Mouse (Mus musculus) heart, embryonic 14.5 days (tissue): ENCODE results near the gene Parn. TPM values are rescaled to one million over a fixed set of nuclear protein-coding genes. Genes with fewer than 3 reads are reported as not detected.
A peak's percentile ranks its signal among the peaks of the same experiment; 100 is the strongest.

ENCODE experiments used
- ATAC-seq: fragments of 200-750 bp; cut with Nextera tagmentation; 2 replicates; pipeline ENCODE4 v1.8.0; 2017; ENCODE audit warnings: low read depth, moderate TSS enrichment; ENCODE audit not compliant: insufficient number of reproducible peaks, insufficient read depth, low FRiP score
- H3K27ac ChIP-seq, 2 experiments: fragments of 200-500 bp in 1 of 2; fragments of 300-500 bp in 1 of 2; sonication (generic) in 1 of 2; replicated peaks in 1 of 2; 2 replicates each; pipeline ENCODE4 v1.5.1; 2012 to 2014; ENCODE audit warnings: low read depth in 2 of 2, low read length in 2 of 2, control low read depth in 1 of 2, mild to moderate bottlenecking in 1 of 2, mixed read lengths in 1 of 2; ENCODE audit not compliant: control insufficient read depth in 1 of 2, insufficient read depth in 1 of 2
- H3K27me3 ChIP-seq: fragments of 300-500 bp; sonication (generic); 2 replicates; pipeline ENCODE4 v1.6.1; 2014; ENCODE audit warnings: mild to moderate bottlenecking, low read length, control low read depth; ENCODE audit not compliant: control insufficient read depth, insufficient read depth
- H3K36me3 ChIP-seq: fragments of 300-500 bp; sonication (generic); 2 replicates; pipeline ENCODE4 v1.6.1; 2014; ENCODE audit warnings: mild to moderate bottlenecking, control low read depth, low read length, mixed read lengths; ENCODE audit not compliant: control insufficient read depth, insufficient read depth
- H3K4me1 ChIP-seq, 2 experiments: fragments of 200-500 bp in 1 of 2; fragments of 300-500 bp in 1 of 2; sonication (generic) in 1 of 2; 2 replicates each; pipeline ENCODE4 v1.6.1; 2012 to 2014; ENCODE audit warnings: low read length in 2 of 2, control low read depth in 1 of 2, mixed read lengths in 1 of 2; ENCODE audit not compliant: control insufficient read depth in 2 of 2, insufficient read depth in 2 of 2
- H3K4me2 ChIP-seq: fragments of 300-500 bp; sonication (generic); 2 replicates; pipeline ENCODE4 v1.6.1; 2014; ENCODE audit warnings: mild to moderate bottlenecking, low read length
- H3K4me3 ChIP-seq, 2 experiments: fragments of 200-500 bp in 1 of 2; fragments of 300-500 bp in 1 of 2; sonication (generic) in 1 of 2; 2 replicates each; pipeline ENCODE4 v1.5.1; 2012 to 2014; ENCODE audit warnings: low read length in 2 of 2, mild to moderate bottlenecking in 2 of 2, control low read depth in 1 of 2, low read depth in 1 of 2, moderate library complexity in 1 of 2; ENCODE audit not compliant: control insufficient read depth in 1 of 2, insufficient read depth in 1 of 2
- H3K9ac ChIP-seq: fragments of 300-500 bp; sonication (generic); 2 replicates; pipeline ENCODE4 v1.6.1; 2014; ENCODE audit warnings: mild to moderate bottlenecking, low read length
- H3K9me3 ChIP-seq: fragments of 300-500 bp; sonication (generic); 2 replicates; pipeline ENCODE4 v1.6.1; 2016; ENCODE audit warnings: low read length, control low read depth; ENCODE audit not compliant: control insufficient read depth
- WGBS: fragments of 180-500 bp; shearing (Covaris S2); extraction: QIAGEN DNeasy Blood & Tissue Kit; methylation state at CpG from one replicate; pipeline ENCODE4 v1.1.7; 2014; 5-methylcytosine and 5-hydroxymethylcytosine counted together
- polyA plus RNA-seq: library from polyadenylated mRNA; unstranded; fragments of >200 nt; fragmentation: Nextera tagmentation; extraction: Ambion mirVana; gene quantifications from 2 replicates; pipeline ENCODE4 v1.2.1, GENCODE M21; 2014

The Parn gene
- polyA plus RNA-seq, 1 experiment from 2014 or later = 28.2 TPM

DNA sequence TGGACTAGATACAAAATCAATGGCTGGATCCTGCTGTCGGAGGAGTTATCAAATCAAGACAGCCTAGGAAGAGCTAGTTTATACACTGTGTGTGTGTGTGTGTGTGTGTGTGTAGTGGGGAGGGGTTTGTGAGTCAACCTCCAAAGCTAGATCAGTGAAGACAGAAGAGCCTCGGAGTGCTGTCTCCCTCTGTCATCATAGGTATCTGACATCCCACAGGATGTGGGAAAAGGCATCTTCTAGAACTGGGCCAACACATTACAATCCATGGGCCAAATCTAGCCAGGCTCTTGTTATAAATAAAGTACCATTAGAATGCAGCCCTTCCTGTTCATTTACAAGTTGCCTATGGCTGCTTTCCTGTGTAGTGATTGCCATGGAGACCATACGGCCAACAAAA, 163.5 kb downstream of the Parn start:
- Histone ChIP-seq H3K27me3 (no peaks in the 10 kb centered on the region), H3K9ac (no peak overlapping the region), H3K4me3 (no peak overlapping the region), H3K4me2 (no peak overlapping the region), H3K4me1 (0 out of 4 replicates have a peak, but pooled peaks cover 0 to 3% of the 10 kb centered on the region in 2 experiments), H3K36me3 (no peaks in the 10 kb centered on the region), H3K27ac (no peak overlapping the region), H3K9me3 (no peaks in the 10 kb centered on the region)
- WGBS = 79% methylated on average over 3 of the region's 3 CpGs
- no peak for ATAC-seq

DNA sequence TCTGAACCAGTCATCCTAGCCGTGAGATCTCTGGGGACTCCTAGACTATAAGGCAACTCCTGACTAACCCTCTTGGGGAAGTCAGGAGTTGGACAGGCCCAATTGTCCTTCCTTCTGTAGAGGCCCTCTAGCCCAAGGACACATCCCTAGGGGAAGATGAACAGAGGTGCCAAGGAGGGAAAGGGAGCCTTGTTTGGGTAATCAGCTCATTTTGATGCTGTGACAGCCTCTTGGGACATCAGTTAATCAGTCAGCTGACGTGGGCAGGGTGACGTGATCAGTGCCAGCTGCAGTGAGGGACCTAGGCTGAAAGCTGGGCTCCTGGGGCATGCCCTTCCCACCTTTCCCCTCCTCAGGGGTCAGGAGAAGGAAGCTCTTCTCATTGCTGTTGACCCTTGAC, 169.0 kb downstream of the Parn start:
- H3K27ac ChIP-seq = no peak overlapping the region
- no peak for ATAC-seq
- H3K27me3 ChIP-seq = no peaks in the 10 kb centered on the region
- H3K9me3 ChIP-seq = no peaks in the 10 kb centered on the region
- H3K36me3 ChIP-seq = no peaks in the 10 kb centered on the region
- H3K4me3 ChIP-seq = no peak overlapping the region
- no peak overlapping the region for H3K4me2 ChIP-seq
- H3K9ac ChIP-seq = no peak overlapping the region
- 74% methylated on average over 3 of the region's 3 CpGs for WGBS
- H3K4me1 ChIP-seq = peaks cover 3% of the 10 kb centered on the region in 2 experiments; a peak in 2 of 4 replicates

DNA sequence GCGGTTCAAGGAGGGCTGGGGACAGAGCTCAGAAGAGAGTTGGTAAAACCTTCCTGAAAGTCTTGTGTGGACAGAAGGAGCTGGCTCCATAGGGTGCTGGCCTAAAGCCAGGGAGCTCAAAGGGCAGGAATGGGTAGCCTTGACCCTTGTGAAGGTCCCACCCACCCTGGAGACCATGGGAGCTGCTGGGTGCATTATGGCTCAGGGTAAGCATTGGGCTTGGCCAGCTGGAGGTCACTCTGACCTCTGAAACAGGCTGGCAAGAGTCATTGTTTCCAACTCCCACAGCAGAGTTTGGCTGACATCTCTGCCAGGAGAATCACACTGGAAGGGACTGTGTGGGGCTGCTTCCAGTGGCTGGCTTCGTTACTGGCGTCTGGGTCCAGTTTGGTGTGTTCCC, 174.0 kb downstream of the Parn start:
- H3K9ac ChIP-seq = no peak overlapping the region
- ATAC-seq = peak; percentile 29; the same call in 1 of the 2 replicates
- WGBS = 65% methylated on average over 3 of the region's 3 CpGs
- H3K27ac ChIP-seq = no peak overlapping the region
- no peaks in the 10 kb centered on the region for H3K36me3 ChIP-seq
- H3K27me3 ChIP-seq = no peaks in the 10 kb centered on the region
- no peaks in the 10 kb centered on the region for H3K9me3 ChIP-seq
- peaks cover 5 to 10% of the 10 kb centered on the region in 2 experiments; a peak in 2 of 4 replicates for H3K4me1 ChIP-seq
- no peak overlapping the region for H3K4me3 ChIP-seq
- no peak overlapping the region for H3K4me2 ChIP-seq

- no peak overlapping the region for H3K4me3 ChIP-seq
- no peak overlapping the region for H3K27ac ChIP-seq
- H3K4me2 ChIP-seq = no peak overlapping the region
- 73% methylated on average over 3 of the region's 3 CpGs for WGBS
- H3K27me3 ChIP-seq = no peaks in the 10 kb centered on the region
- H3K36me3 ChIP-seq = no peaks in the 10 kb centered on the region
- peaks cover 5 to 10% of the 10 kb centered on the region in 2 experiments; a peak in 2 of 4 replicates for H3K4me1 ChIP-seq
- no peak overlapping the region for H3K9ac ChIP-seq
- no peaks in the 10 kb centered on the region for H3K9me3 ChIP-seq
- ATAC-seq = no peak
Observed at GRCm38 (mm10) chr16:13492996-13493395, 175.0 kb downstream of the Parn start.

DNA sequence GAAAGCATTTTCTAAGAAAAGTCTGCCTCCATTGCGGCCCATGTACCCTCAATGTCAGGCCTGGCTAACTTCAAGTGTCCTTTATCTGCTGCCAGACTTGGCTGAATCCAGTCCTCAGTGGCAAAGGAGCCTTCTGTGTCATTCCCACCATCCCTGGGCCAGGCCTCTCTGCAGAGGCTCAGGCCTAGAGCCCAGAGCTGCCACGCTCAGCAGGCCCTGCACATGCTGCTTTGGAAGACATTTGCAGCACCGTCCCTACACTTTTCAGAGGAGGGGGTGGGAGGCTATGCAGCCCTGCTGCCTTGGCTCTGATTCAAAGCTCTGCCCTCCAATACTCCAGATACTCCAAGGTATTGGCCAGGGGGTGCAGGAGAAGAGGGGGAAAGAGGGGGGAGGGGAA, 176.2 kb downstream of the Parn start:
- no peak overlapping the region for H3K27ac ChIP-seq

More for the DNA sequence above, 176.2 kb downstream of the Parn start:
- H3K9ac ChIP-seq = no peak overlapping the region
- no peaks in the 10 kb centered on the region for H3K9me3 ChIP-seq
- peak; percentile 31; the same call in 1 of the 2 replicates for ATAC-seq
- no peaks in the 10 kb centered on the region for H3K36me3 ChIP-seq
- H3K4me3 ChIP-seq = no peak overlapping the region
- no peaks in the 10 kb centered on the region for H3K27me3 ChIP-seq
- H3K4me1 ChIP-seq = peaks cover 5 to 10% of the 10 kb centered on the region in 2 experiments; a peak in 2 of 4 replicates
- H3K4me2 ChIP-seq = no peak overlapping the region
- WGBS = 56% methylated on average over 3 of the region's 3 CpGs

Other genes with a start within 250 kb of the Parn start
- gene Bfar, start 3.7 kb upstream of the Parn start, polyA plus RNA-seq = 38.9 and 42.8 TPM in 2 replicates
- gene 3110001I22Rik, start 3.8 kb upstream of the Parn start, polyA plus RNA-seq = 2.8 and 3.5 TPM in 2 replicates
- 0.28 TPM in 1 of 2 replicates, not detected in the other for gene Pla2g10, start 62.8 kb upstream of the Parn start, polyA plus RNA-seq
- gene Rrn3, start 112.5 kb upstream of the Parn start, polyA plus RNA-seq = 49.8 and 54.5 TPM in 2 replicates
- gene Ntan1, start 150.7 kb upstream of the Parn start, polyA plus RNA-seq = 158 and 162 TPM in 2 replicates
- 72.6 and 73.0 TPM in 2 replicates for gene Pdxdc1, start 235.0 kb upstream of the Parn start, polyA plus RNA-seq
- 2.5 and 2.9 TPM in 2 replicates for gene Mpv17l, start 235.0 kb upstream of the Parn start, polyA plus RNA-seq